Mouse (Mus musculus) myocyte (in vitro differentiated cells): ENCODE measurements around the gene Inafm1.

Experiments used
- POLR2A ChIP-seq: IDR thresholded peaks from one replicate; pipeline ENCODE4 v1.6.1; 2011; ENCODE audit warnings: low read depth, mild to moderate bottlenecking, control low read depth, moderate library complexity; ENCODE audit not compliant: insufficient read length
- POLR2AphosphoS2 ChIP-seq: IDR thresholded peaks from one replicate; pipeline ENCODE4 v1.6.1; 2011; ENCODE audit warnings: low read depth, control low read depth; ENCODE audit not compliant: insufficient read length
- USF1 ChIP-seq: IDR thresholded peaks from one replicate; pipeline ENCODE4 v1.6.1; 2011; ENCODE audit warnings: low read depth, mild to moderate bottlenecking, control low read depth, moderate library complexity

DNA sequence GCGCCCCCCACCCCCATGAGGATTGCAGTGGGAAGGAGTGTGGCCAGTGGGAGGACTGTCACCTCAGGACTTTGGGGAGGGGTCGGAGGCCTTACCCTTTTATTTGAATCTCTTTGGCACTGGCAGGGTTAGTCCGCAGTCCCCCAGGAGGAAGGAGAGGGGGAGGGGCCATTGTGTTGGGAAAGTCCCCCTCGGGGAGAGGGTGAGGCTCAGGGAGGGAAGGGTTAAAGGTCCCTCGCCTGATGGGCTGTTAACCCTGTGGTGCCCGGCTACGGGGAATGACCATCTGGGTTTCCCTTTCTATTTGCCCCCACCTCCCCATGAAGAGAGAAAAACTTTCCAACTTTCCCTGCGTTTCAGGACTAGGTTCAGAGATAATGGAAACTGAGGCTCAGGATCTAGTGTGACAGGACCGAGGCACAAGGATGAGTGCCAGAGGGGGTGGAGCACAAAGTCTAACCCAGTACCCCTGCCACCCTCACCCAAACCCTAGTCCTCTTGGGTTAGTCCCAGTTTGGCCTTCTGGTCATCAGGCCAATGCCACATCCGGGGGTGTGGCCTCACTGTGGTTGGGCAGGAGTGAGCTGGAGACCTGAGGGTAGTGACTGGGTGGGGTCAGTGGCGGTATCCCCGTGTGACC is 39.4 kb upstream of the Inafm1 start:
- TF ChIP-seq POLR2A (peak; percentile 77), POLR2AphosphoS2 (no peak), USF1 (peak; percentile 12)
